Mouse (Mus musculus): ENCODE data around the gene Catsperd. TPM values are rescaled to one million over a fixed set of nuclear protein-coding genes. Genes with fewer than 3 reads are reported as not detected.

Gene Catsperd
- polyA plus RNA-seq, 1 experiment: not detected

DNA sequence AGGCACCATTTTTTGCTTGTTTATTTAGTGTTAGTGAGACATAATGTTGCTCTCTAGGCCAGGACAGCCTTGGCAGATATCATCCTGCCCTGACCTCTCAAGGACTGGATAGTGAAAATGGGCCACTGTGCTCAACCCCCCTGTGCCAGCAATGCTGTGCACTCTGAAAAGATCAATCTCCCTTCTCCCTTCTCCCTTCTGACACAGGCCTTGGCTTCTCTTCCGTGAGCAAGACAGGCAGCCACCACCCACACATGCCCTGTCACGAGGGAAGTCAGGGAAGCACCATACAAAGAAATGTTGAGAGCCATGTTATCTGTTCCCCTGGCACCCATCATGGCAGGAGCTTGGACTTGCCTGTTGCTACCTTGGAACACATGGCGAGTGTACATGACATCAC lies 27.4 kb downstream of the Catsperd start:
- H3K4me1 ChIP-seq (ENCODE audit: control insufficient read depth, insufficient read depth, low read length): no peaks in the 10 kb centered on the region
- H3K4me3 ChIP-seq (ENCODE audit: insufficient read depth, low read length): no peak overlapping the region
- H3K27ac ChIP-seq (ENCODE audit: insufficient read depth, low read depth, low read length): no peak overlapping the region
- TF ChIP-seq POLR2A (IDR thresholded peaks at IDR 0.05; ENCODE audit: borderline replicate concordance, low read depth, low read length): no peak
- no peak for TF ChIP-seq CTCF (IDR thresholded peaks at IDR 0.05; ENCODE audit: low read depth, low read length)

DNA sequence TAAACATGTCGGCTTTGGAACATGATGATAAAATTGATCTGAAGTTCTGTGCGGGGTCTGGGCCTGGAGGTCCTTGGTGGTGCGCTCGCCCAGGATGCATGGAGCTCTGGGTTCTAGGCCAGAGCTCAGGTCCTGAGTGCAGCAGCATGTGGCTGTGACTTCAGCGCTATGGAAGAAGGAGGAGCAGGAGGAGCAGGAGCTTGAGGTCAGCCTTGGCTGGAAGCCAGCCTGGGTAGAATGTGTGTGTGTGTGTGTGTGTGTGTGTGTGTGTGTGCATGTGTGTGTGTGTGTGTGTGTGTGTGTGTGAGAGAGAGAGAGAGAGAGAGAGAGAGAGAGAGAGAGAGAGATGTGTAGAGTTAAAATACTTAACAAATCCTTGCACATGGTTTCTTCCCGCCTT lies 28.2 kb downstream of the Catsperd start:
- Histone ChIP-seq H3K27ac (ENCODE audit: insufficient read depth, low read depth, low read length) (no peak overlapping the region), H3K4me3 (ENCODE audit: insufficient read depth, low read length) (no peak overlapping the region), H3K4me1 (ENCODE audit: control insufficient read depth, insufficient read depth, low read length) (no peaks in the 10 kb centered on the region)
- TF ChIP-seq POLR2A (IDR thresholded peaks at IDR 0.05; ENCODE audit: borderline replicate concordance, low read depth, low read length): no peak
- no peak for TF ChIP-seq CTCF (IDR thresholded peaks at IDR 0.05; ENCODE audit: low read depth, low read length)

DNA sequence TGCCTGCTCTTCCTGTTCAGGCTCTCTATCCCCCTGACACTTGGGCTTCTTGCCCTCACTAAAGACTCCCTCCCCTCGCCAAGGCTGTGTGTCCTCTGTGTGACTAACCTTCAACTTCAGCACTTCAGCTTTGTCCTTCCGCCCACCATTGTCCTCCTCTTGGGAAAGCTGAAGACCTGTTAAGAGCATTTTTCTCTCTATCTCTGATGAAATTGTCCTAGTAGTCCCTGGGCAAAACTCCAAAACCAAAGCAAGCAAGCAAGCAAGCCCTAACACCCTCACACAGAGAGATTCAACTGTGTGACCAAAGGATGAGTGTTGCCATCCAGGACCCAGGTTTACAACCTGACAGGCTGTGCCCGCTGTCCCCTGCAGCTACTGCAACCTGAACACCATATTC lies 35.7 kb downstream of the Catsperd start:
- H3K4me3 ChIP-seq (ENCODE audit: insufficient read depth, low read length): no peak overlapping the region
- peaks cover 7% of the 10 kb centered on the region for H3K4me1 ChIP-seq (ENCODE audit: control insufficient read depth, insufficient read depth, low read length)
- no peak overlapping the region for H3K27ac ChIP-seq (ENCODE audit: insufficient read depth, low read depth, low read length)
- TF ChIP-seq POLR2A (IDR thresholded peaks at IDR 0.05; ENCODE audit: borderline replicate concordance, low read depth, low read length): no peak
- no peak for TF ChIP-seq CTCF (IDR thresholded peaks at IDR 0.05; ENCODE audit: low read depth, low read length)

DNA sequence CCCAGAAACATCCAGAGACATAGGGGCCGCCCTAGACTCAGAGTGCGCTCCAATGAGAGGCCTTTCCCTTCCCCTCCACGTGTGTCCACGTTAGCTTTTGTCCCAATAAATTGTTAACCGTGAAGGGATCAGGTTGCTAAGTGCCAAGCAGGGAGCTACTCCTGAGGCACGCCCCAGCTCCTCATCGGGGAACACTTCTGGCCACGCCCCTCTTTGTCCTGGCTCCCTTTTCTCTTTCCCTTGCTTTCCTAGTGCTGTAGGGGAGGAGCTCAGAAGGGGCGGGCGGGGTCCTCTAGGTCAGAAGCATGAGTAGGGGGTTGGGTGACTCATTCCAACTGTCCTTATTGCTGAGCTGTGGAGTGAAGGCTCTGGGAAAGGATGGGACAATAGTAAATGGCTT lies 36.4 kb downstream of the Catsperd start:
- TF ChIP-seq CTCF (IDR thresholded peaks at IDR 0.05; ENCODE audit: low read depth, low read length) (no peak), POLR2A (IDR thresholded peaks at IDR 0.05; ENCODE audit: borderline replicate concordance, low read depth, low read length) (no peak)
- H3K4me3 ChIP-seq (ENCODE audit: insufficient read depth, low read length): no peak overlapping the region
- H3K4me1 ChIP-seq (ENCODE audit: control insufficient read depth, insufficient read depth, low read length): peaks cover 7% of the 10 kb centered on the region
- no peak overlapping the region for H3K27ac ChIP-seq (ENCODE audit: insufficient read depth, low read depth, low read length)

DNA sequence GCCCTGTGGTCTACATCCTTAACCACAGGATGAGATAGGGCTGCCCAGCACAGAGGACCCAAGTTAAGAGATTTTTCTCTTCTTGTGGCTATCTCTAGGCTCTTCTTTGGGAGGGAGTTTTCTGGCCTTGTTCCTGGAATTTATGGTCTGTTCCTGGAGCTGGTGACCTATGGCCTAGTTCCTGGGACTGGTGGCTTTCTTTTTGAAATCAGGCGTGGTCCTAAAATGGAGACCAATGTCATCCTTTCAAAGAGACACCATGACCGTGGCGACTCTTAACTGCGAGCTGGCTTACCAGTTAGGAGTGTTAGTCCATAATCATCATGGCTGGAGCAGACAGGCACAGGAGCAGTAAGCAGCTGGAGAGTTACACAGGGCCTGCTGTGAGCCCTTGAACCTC lies 38.4 kb downstream of the Catsperd start:
- no peak overlapping the region for H3K27ac ChIP-seq (ENCODE audit: insufficient read depth, low read depth, low read length)
- no peak overlapping the region for H3K4me3 ChIP-seq (ENCODE audit: insufficient read depth, low read length)
- TF ChIP-seq CTCF (IDR thresholded peaks at IDR 0.05; ENCODE audit: low read depth, low read length): no peak
- TF ChIP-seq POLR2A (IDR thresholded peaks at IDR 0.05; ENCODE audit: borderline replicate concordance, low read depth, low read length): no peak
- peaks cover 7% of the 10 kb centered on the region for H3K4me1 ChIP-seq (ENCODE audit: control insufficient read depth, insufficient read depth, low read length)

DNA sequence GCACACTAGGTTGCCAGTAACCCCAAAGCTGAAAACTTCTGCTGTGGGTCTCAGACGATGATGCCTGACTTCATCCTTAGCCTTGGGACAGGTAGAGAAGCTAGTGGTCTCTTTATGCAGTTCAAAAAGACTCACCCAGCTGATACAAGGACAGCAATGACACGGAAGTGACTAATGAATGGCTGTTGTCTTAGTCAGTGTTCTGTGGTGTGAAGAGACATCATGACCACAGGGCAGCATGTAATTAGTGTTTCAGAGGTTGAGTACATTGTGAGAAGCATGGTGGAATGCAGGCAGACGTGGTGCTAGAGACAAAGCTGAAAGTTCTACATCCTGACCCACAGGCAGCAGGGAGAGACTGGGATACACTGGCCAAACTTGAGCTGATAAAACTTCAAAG lies 39.6 kb downstream of the Catsperd start:
- TF ChIP-seq POLR2A (IDR thresholded peaks at IDR 0.05; ENCODE audit: borderline replicate concordance, low read depth, low read length): no peak
- no peak for TF ChIP-seq CTCF (IDR thresholded peaks at IDR 0.05; ENCODE audit: low read depth, low read length)
- peaks cover 7% of the 10 kb centered on the region for H3K4me1 ChIP-seq (ENCODE audit: control insufficient read depth, insufficient read depth, low read length)
- H3K27ac ChIP-seq (ENCODE audit: insufficient read depth, low read depth, low read length): no peak overlapping the region
- no peak overlapping the region for H3K4me3 ChIP-seq (ENCODE audit: insufficient read depth, low read length)

DNA sequence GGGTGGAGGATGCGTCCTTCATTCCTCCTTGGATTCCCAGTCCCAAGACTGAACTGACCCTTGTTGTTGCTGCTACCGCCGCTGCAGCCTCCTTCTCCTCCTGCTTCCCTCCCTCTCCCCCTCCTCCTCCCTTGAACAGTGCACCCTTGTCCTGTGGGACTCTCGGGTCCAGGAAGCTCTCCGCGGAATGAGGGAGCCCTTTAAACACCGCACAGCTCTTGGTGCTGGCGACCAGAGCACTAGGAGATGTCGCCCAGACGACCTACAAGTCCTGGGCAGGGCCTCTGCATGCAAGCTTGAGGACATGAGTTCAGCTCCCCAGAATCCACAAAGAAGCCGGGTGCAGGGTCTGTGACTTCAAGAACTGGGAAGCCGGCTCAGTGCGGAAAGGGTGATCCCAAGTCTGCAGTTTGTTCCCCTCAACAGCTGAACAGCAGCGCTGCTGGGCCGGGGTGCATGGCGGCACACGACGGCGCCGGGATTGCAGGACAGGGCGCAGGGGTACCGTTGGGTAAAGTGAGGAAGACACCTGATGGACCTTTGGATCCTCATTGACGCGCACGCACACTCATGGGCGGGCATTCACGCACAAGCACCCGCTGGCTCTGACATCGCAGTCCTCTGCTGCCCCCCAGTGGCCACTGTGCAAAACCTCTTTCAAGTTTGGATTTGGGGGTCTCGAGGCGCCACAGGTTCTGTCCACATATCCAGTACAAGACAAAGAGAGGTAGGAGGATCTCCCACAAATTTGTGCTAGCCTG lies 40.6 kb downstream of the Catsperd start:
- Histone ChIP-seq H3K4me1 (ENCODE audit: control insufficient read depth, insufficient read depth, low read length) (peaks cover 7% of the 10 kb centered on the region), H3K4me3 (ENCODE audit: insufficient read depth, low read length) (peak overlapping the region; percentile 60), H3K27ac (ENCODE audit: insufficient read depth, low read depth, low read length) (no peak overlapping the region)
- TF ChIP-seq CTCF (IDR thresholded peaks at IDR 0.05; ENCODE audit: low read depth, low read length) (peak; percentile 97), POLR2A (IDR thresholded peaks at IDR 0.05; ENCODE audit: borderline replicate concordance, low read depth, low read length) (no peak)

- no peak for TF ChIP-seq CTCF (IDR thresholded peaks at IDR 0.05; ENCODE audit: low read depth, low read length)
- no peak for TF ChIP-seq POLR2A (IDR thresholded peaks at IDR 0.05; ENCODE audit: borderline replicate concordance, low read depth, low read length)
- Histone ChIP-seq H3K4me1 (ENCODE audit: control insufficient read depth, insufficient read depth, low read length) (peaks cover 10% of the 10 kb centered on the region), H3K4me3 (ENCODE audit: insufficient read depth, low read length) (no peak overlapping the region), H3K27ac (ENCODE audit: insufficient read depth, low read depth, low read length) (no peak overlapping the region)
Measured at GRCm38 (mm10) chr17:56669766-56670165, 41.8 kb downstream of the Catsperd start.

GRCm38 (mm10) chr17:56672941-56673646 lies 45.2 kb downstream of the Catsperd start, which contains the start of gene Ranbp3:
Ranbp3 (plus strand) TSS chr17:56673294.
- peak within 1 kb of the TSS; percentile 67 for H3K27ac ChIP-seq (ENCODE audit: insufficient read depth, low read depth, low read length)
- H3K4me3 ChIP-seq (ENCODE audit: insufficient read depth, low read length): peak within 1 kb of the TSS; percentile 95
- peaks cover 7% of the 10 kb centered on the region for H3K4me1 ChIP-seq (ENCODE audit: control insufficient read depth, insufficient read depth, low read length)
- TF ChIP-seq CTCF (IDR thresholded peaks at IDR 0.05; ENCODE audit: low read depth, low read length) (no peak), POLR2A (IDR thresholded peaks at IDR 0.05; ENCODE audit: borderline replicate concordance, low read depth, low read length) (no peak)
